In the genomic region with DNA sequence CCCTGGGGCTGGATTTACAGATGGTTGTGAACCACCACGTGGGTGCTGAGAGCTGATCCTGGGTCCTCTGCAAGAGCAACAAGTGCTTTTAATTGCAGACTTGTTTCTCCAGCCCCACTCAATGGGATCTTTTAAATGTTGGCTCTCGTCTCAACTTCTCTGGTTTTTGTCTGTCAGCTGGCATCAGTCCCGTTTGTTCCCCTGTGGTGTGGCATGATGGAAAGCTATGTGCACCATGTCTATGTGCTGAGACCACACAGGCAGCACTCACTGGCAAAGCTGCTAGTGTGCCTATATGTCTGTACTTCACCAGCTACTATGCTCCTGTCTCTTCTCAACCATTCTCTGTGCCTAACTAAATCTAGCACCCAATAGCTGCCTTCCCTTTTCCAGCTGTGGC, we compare ENCODE assay signal across 34 mouse cellular contexts. TPM values are rescaled to one million over a fixed set of nuclear protein-coding genes. Genes with fewer than 3 reads are reported as not detected.
"Had no signal": no experiment of that assay in that cellular context is flagged by ENCODE, and none has a peak within 500 bp of the region (broad histone marks: within the 10 kb centered on the region; RNA-seq: fewer than 3 reads in every experiment).

No protein-coding gene starts in this region.

- H3K27ac ChIP-seq: heart, adult 2 months; heart, embryonic 13.5 days; heart, embryonic 15.5 days; hindbrain, embryonic 14.5 days; kidney, embryonic 15.5 days; kidney, postnatal 0 days; limb, embryonic 13.5 days; limb, embryonic 15.5 days; liver, embryonic 12.5 days; liver, embryonic 14.5 days had no signal

- H3K4me2 ChIP-seq: heart, embryonic 11.5 days; heart, embryonic 13.5 days; heart, embryonic 15.5 days; hindbrain, embryonic 14.5 days; kidney, embryonic 15.5 days; limb, embryonic 13.5 days; limb, embryonic 15.5 days; liver, embryonic 12.5 days had no signal

- H3K9ac ChIP-seq: heart, embryonic 13.5 days; heart, embryonic 15.5 days; hindbrain, embryonic 14.5 days; kidney, embryonic 15.5 days; limb, embryonic 13.5 days; limb, embryonic 15.5 days; liver, embryonic 12.5 days; liver, embryonic 14.5 days had no signal

- ATAC-seq: hindbrain, embryonic 16.5 days; intestine, embryonic 16.5 days; liver, embryonic 12.5 days had no signal

- H3K9me3 ChIP-seq: heart, embryonic 13.5 days; heart, embryonic 15.5 days; kidney, embryonic 15.5 days; limb, embryonic 13.5 days; limb, embryonic 15.5 days; liver, embryonic 12.5 days had no signal

- H3K4me1 ChIP-seq: liver, embryonic 12.5 days had no signal

- H3K27me3 ChIP-seq: heart, embryonic 13.5 days; heart, embryonic 15.5 days; kidney, embryonic 15.5 days; limb, embryonic 13.5 days; limb, embryonic 15.5 days; liver, embryonic 12.5 days had no signal

- H3K4me3 ChIP-seq: heart, adult 2 months; heart, embryonic 13.5 days; heart, embryonic 15.5 days; kidney, embryonic 15.5 days; limb, embryonic 13.5 days; limb, embryonic 15.5 days; liver, embryonic 12.5 days had no signal

- DNase-seq: gastrocnemius, postnatal 14 days; gastrocnemius, postnatal 36 days; heart, adult 11 months; heart, adult 2 months; heart, postnatal 14 days; heart, postnatal 36 days; kidney, adult 11 months; kidney, adult 2 months; kidney, adult 9 months; kidney, postnatal 14 days; kidney, postnatal 36 days; layer of hippocampus, adult 9-11 months; layer of hippocampus, postnatal 36 days had no signal

RNA-seq across cellular contexts. Expression of gene Lax1, which starts 28.4 kb away (rescaled TPM):
- total RNA-seq: gastrocnemius, adult 18-20 months; gastrocnemius, adult 8-10 months; gastrocnemius, postnatal 36 days; layer of hippocampus, adult 18-20 months; layer of hippocampus, adult 8-10 months; layer of hippocampus, postnatal 14 days; layer of hippocampus, postnatal 36 days had no signal
- polyA plus RNA-seq: hindbrain, embryonic 14.5 days; hindbrain, embryonic 16.5 days had no signal

RNA-seq across cellular contexts. Expression of gene Zbed6, which starts 57.6 kb away (rescaled TPM):
- polyA plus RNA-seq: heart, embryonic 11.5 days; heart, embryonic 13.5 days; heart, embryonic 15.5 days; heart, postnatal 0 days; hindbrain, embryonic 11.5 days; hindbrain, embryonic 14.5 days; hindbrain, embryonic 16.5 days; intestine, embryonic 14.5 days; intestine, embryonic 16.5 days; kidney, embryonic 15.5 days; kidney, postnatal 0 days; limb, embryonic 11.5 days; limb, embryonic 13.5 days; limb, embryonic 15.5 days; liver, embryonic 12.5 days had no signal
